Mouse (Mus musculus) B cell, adult (primary cell): ENCODE results near the gene Mbnl1. TPM values are rescaled to one million over a fixed set of nuclear protein-coding genes. Genes with fewer than 3 reads are reported as not detected.

Source experiments
- total RNA-seq: library from RNA; stranded (reverse); gene quantifications from 4 replicates; pipeline ENCODE4 v1.2.4, GENCODE M21; 2023; ENCODE audit not compliant: inconsistent age

Mbnl1 gene
- 567 to 649 TPM (median 618 TPM) in 4 replicates for total RNA-seq

DNA sequence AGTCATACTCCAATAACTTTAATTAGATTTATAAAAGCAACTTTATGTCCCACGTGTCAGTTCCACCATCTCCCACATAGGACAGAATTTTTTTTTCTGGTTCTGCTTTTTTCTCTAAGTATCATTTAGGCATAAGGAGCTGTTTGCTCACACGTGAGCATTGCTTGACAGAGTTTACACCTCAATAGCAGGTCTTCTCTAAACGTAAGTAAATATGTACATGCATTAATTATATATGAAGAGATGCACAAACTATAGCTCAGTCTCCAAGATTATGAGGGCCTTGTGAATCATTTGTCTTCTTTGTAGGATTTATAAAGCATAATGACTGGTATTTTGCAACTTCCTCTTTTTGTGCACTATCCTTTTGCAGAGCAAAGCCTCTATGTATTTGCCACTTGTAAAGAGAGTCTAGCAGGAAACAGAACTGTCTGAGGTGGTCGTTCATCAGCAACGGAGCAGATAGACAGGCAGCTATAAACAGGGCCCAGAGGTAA, at the start of gene Mbnl1:
TSS of gene Mbnl1 (plus strand) at position 150 of the 497 bp plus-strand sequence.

